Mouse (Mus musculus) thymus, postnatal 25 days (tissue): ENCODE results near the gene Tmem184b.
A peak's percentile ranks its signal among the peaks of the same experiment; 100 is the strongest.

Source experiments
- DNase-seq: peaks from one replicate; pipeline ENCODE4 v3.0.0; 2022

The Tmem184b gene

GRCm38 (mm10) chr15:79329979-79330363 lies 73.4 kb downstream of the Tmem184b start:
- no peak for DNase-seq

- no peak for DNase-seq
Observed at GRCm38 (mm10) chr15:79329346-79329978, 73.9 kb downstream of the Tmem184b start.

DNA sequence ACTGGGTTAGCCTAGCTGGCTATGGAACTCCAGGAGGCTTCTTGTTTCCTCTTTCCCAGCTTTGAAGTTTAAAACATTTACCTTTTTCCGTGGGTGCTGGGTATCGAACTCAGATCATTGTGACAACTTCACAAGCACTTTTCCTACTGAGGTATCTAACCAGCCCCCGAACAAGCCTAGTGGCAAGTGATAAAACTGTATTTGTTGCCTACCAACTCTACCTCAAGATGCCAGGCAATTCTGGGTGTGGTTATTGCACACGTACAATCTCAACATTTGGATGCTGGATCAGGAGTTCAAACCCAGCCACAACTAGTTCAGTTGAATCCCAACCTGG lies 74.5 kb downstream of the Tmem184b start:
- peak; percentile 14 for DNase-seq

DNA sequence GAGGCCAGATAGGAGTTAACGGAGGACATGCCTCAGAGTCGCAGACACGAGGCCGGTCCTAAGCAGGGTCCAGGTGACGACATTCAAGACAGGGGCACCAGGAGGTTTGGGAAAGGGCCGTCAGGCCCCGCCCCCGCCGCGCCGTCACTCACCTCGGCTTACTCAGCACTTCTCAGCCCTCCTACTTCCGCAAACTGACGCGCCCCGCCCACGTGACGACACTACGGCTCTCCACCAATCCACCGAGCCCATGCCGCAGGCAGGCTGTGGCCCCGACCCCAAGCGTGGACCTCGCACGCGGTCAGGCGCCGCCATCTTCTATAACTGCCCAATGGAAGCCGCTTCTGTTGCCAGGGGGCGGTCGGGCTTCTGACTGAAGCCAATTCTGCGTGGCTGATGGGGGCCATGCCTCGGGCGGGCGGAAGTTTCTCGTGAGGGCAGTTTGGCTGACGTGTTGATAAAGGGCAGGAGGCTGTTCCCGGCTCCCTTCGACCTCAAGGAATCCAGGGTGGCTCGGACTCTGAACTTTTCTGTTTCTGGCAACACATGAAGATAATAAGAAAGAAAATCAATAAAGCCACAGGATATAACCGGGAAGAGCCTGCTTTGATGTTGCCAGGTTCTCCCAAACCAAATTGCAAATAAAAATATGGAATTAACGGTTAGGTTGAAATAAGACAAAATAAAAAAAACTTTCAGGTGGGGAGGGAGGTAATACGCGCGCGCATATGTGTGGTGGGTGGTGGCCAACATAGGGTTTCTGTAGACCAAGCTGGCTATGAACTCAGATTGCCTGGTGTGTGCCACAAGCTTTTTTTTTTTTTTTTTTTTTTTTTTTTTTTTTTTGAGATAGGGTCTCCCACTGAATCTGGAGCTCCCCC lies 75.1 kb downstream of the Tmem184b start, which contains the start of gene Pla2g6:
Gene Pla2g6, minus strand, starts transcription at position 333 of the 881 bp plus-strand sequence.
- peak; percentile 98 for DNase-seq

DNA sequence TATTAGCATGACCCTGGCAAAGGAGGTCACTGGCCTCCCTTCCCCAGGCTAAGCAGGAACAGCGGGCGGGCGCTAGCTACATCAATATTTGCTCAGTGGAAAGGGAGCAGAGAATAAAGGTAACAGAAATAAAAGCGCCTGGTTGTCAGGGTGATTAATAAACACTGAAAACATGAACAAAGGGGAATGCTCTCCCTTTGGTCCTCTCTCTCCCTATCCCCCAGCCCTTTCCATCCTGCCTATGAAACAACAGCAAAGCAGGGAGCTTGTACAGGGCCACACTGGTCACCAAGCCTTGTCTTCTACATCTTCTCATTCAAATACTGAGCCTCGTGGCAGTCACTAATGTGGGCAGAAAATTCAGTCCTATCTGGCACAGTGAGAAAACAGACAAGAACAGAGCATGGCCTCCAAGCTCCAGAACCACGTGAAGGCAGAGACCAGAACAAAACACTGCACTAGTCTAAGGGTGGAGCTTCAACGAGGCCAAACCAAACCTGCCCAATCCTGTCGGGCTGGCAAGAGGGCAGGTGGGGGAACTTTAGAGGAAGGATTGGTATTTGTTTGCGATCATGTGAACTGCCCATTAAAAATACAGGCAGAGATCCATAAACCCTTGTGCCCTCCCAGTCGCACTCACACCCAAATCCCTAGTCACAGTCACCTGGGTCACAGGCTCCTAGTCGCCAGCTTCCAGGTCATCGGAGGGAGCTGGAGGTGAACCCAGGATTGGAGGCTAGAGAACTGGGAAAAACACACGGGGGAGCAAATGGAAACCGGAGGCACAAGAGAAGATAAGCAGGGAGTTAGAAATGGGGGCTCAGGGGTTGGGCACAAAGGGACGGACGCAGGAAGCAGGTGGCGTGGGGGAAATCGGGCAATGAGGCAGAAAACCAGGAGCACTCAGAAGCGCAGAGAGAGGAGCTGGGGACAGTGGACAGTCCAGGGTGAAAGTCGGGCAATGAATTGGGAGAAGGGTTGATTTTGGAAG lies 76.1 kb downstream of the Tmem184b start:
- peak; percentile 53 for DNase-seq

DNA sequence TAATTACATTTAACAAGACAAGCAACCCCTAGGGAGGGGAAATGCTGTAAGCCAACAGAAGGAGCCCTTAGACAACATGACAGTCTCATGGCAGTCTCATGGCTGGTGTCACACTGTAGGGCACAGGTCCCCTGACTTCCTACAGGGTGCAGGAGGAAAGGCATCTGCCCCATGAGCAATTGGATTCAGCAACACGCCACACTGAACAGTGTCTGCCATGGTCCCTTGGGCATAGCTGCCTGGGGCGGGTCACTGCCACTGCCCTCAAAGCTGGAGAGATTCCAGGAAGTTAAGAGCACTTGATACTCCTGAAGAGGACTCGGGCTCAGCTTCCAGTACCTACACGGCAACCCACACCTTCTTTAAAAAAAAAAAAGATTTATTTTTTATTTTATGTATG lies 77.1 kb downstream of the Tmem184b start:
- no peak for DNase-seq

GRCm38 (mm10) chr15:79325742-79326141 lies 77.6 kb downstream of the Tmem184b start:
- DNase-seq = no peak

GRCm38 (mm10) chr15:79324373-79324772 lies 79.0 kb downstream of the Tmem184b start:
- DNase-seq = no peak

DNA sequence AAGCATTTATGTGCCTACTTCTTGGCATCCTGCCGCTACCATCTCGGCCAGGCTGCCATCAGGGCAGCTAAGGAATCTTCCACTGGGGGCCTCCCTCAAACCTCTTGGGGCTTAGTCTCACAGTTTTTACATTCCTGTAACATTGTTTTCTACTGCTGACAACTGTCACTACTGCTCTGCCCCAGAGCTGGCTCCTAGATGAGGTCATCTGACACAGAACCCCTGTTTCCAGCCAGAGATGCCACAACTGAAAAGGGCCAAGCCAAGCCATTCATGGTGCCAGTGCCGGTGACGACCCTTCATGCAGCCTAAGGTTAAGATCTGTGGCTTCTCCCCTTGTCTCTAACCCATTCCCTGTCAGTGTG lies 79.6 kb downstream of the Tmem184b start:
- no peak for DNase-seq

DNA sequence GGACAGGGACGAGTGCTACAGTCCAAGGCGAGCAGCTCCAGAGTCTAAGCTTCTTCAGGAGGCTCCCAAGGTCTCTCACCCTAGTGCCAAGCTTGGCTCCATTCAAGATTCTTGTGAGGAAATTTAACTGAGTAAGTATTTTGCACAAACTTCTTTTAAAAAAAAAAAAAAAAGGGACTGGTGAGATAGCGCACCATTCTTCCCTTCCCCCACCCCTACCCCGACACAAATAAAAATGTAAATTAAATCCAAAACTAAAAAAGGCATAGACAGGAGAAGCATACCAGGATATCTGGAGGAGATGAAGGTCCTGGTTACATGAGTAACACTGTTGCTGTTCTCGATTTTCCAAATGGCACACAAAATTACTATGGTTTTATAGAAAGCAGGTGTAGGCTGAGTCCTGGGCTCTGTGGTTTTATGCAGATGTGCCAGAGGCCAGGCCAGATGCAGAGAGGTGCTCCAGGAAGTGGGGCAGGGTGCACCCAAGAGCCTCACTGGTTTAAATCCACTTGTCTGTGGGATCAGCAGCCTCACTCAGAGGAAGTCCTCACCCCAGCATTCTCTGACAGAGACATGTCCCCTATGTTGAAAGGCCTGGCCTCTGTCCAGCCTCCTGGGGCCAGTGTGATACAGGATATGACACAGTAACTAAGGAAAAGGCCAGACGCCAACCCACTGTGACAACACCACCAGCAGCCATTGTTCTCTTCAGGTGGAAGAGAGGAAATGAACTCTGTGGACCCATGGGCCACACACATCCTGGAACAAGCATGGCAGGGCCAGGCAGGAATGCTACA lies 80.2 kb downstream of the Tmem184b start:
- DNase-seq = peak; percentile 81

GRCm38 (mm10) chr15:79322281-79322990 lies 80.9 kb downstream of the Tmem184b start:
- peak; percentile 85 for DNase-seq

DNA sequence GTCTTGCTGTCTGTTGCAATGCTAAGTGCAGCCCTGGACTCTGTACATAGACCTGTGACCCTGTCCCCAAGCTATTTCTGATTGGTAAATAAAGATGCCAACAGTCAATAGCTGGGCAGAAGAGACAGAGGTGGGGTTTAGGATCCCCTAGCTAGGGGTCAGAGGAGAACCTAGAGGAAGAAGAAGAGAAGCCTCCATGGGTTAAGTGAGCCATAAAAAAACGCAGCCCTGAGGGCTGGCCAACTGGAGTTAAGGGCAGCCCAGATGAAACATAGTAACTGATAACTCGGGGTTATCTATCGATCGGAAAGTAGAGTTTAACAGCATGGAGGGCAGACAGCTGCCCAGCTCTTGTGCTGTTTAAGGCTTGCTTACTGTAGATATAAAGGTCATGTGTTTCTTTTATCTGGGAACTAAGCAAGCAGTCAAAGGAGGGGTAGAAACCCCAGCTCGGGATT lies 81.6 kb downstream of the Tmem184b start:
- DNase-seq = no peak

- DNase-seq = no peak
Observed at GRCm38 (mm10) chr15:79313848-79314369, 89.5 kb downstream of the Tmem184b start.
